Mouse (Mus musculus): Measurements from ENCODE around the gene Sart1. TPM values are rescaled to one million over a fixed set of nuclear protein-coding genes. Genes with fewer than 3 reads are reported as not detected.
"Not testable (repeated sequence)": the region's sequence is repeated elsewhere in the genome, so short reads cannot be mapped to it uniquely, and the experiment has no call there.

The Sart1 gene
- polyA plus RNA-seq, 1 experiment = 86.5 TPM

GRCm38 (mm10) chr19:5411961-5412360 lies 23.5 kb upstream of the Sart1 start:
- TF ChIP-seq POLR2A (IDR thresholded peaks at IDR 0.05; ENCODE audit: borderline replicate concordance, insufficient read depth, low read length) (no peak), CTCF (IDR thresholded peaks at IDR 0.05; ENCODE audit: borderline replicate concordance, insufficient read depth, low read depth, low read length) (no peak)
- 39% methylated on average over 5 of the region's 5 CpGs for WGBS
- no peak overlapping the region for H3K4me3 ChIP-seq (replicated peaks; ENCODE audit: insufficient read depth, low read depth, low read length)
- H3K4me1 ChIP-seq (ENCODE audit: control insufficient read depth, insufficient read depth, low read length) = no peaks in the 10 kb centered on the region
- H3K27ac ChIP-seq (ENCODE audit: insufficient read depth, low read length) = no peak overlapping the region
- DNase-seq = no peak
- H3K27me3 ChIP-seq (ENCODE audit: control insufficient read depth, insufficient read depth, low read length) = no peaks in the 10 kb centered on the region

- Histone ChIP-seq H3K4me1 (ENCODE audit: control insufficient read depth, insufficient read depth, low read length) (peaks cover 3% of the 10 kb centered on the region), H3K27me3 (ENCODE audit: control insufficient read depth, insufficient read depth, low read length) (no peaks in the 10 kb centered on the region), H3K27ac (ENCODE audit: insufficient read depth, low read length) (no peak overlapping the region), H3K4me3 (replicated peaks; ENCODE audit: insufficient read depth, low read depth, low read length) (no peak overlapping the region)
- WGBS = 93% methylated on average over 5 of the region's 5 CpGs
- DNase-seq = no peak
- TF ChIP-seq POLR2A (IDR thresholded peaks at IDR 0.05; ENCODE audit: borderline replicate concordance, insufficient read depth, low read length) = no peak
- TF ChIP-seq CTCF (IDR thresholded peaks at IDR 0.05; ENCODE audit: borderline replicate concordance, insufficient read depth, low read depth, low read length) = no peak
These were observed 22.1 kb upstream of the Sart1 start for GRCm38 (mm10) chr19:5410641-5411040.

GRCm38 (mm10) chr19:5409068-5409467 lies 20.6 kb upstream of the Sart1 start:
- peaks cover 3% of the 10 kb centered on the region for H3K4me1 ChIP-seq (ENCODE audit: control insufficient read depth, insufficient read depth, low read length)
- H3K27ac ChIP-seq (ENCODE audit: insufficient read depth, low read length) = no peak overlapping the region
- TF ChIP-seq CTCF (IDR thresholded peaks at IDR 0.05; ENCODE audit: borderline replicate concordance, insufficient read depth, low read depth, low read length) = no peak
- no peak for TF ChIP-seq POLR2A (IDR thresholded peaks at IDR 0.05; ENCODE audit: borderline replicate concordance, insufficient read depth, low read length)
- H3K27me3 ChIP-seq (ENCODE audit: control insufficient read depth, insufficient read depth, low read length) = no peaks in the 10 kb centered on the region
- no peak overlapping the region for H3K4me3 ChIP-seq (replicated peaks; ENCODE audit: insufficient read depth, low read depth, low read length)
- DNase-seq = no peak
- WGBS = 32% methylated on average over 5 of the region's 5 CpGs

DNA sequence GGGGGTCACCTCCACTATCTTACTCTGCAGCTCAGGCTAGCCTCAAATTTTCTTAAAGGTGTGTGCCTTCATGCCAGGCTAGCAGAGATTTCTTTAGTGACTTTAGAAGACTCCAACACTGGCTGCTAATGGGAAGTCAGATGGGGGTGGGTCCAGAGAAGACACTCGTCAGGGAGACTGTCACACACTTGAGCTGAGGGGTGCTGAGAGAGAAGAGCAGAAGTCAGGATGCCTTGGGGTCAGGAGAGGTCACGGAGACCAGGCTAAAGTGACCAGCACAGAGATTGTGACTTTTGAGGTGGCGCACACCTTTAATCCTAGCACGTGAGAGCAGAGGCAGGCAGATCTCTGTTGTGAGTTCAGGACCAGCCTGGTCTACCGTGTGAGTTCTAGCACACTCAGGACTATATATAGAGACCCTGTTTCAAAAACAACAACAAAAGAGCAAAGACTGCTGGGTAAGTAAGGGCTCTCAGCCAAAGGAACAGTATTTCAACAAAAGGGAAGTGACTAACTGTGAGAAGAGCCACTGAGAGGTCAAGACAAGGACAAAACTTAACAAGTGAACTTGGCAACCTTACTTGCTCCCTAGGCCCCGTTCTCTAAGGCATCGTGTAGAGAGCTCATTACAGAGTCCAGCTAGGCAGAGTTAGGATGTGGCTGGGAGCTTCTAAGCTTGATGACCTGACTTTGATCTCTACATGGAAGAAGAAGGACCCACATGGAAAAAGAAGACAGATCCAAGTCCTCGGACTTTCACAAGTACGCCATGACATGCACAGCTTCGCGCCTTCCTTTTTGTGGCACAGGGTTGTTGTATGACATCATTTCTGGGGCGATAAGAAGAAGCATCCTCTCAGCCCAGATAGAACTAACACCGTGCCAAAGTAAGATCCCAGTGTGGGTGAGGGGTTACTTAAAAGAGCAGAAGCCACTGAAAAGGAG lies 19.8 kb upstream of the Sart1 start:
- no peaks in the 10 kb centered on the region for H3K27me3 ChIP-seq (ENCODE audit: control insufficient read depth, insufficient read depth, low read length)
- no peak for DNase-seq
- H3K4me3 ChIP-seq (replicated peaks; ENCODE audit: insufficient read depth, low read depth, low read length) = no peak overlapping the region
- peak overlapping the region; percentile 64; the same call in 1 of the 2 replicates for H3K27ac ChIP-seq (ENCODE audit: insufficient read depth, low read length)
- no peak for TF ChIP-seq CTCF (IDR thresholded peaks at IDR 0.05; ENCODE audit: borderline replicate concordance, insufficient read depth, low read depth, low read length)
- TF ChIP-seq POLR2A (IDR thresholded peaks at IDR 0.05; ENCODE audit: borderline replicate concordance, insufficient read depth, low read length) = no peak
- 64% methylated on average over 13 of the region's 13 CpGs for WGBS
- peaks cover 3% of the 10 kb centered on the region for H3K4me1 ChIP-seq (ENCODE audit: control insufficient read depth, insufficient read depth, low read length)

GRCm38 (mm10) chr19:5407133-5407532 lies 18.6 kb upstream of the Sart1 start:
- peak overlapping the region; percentile 97 for H3K27ac ChIP-seq (ENCODE audit: insufficient read depth, low read length)
- no peaks in the 10 kb centered on the region for H3K27me3 ChIP-seq (ENCODE audit: control insufficient read depth, insufficient read depth, low read length)
- TF ChIP-seq CTCF (IDR thresholded peaks at IDR 0.05; ENCODE audit: borderline replicate concordance, insufficient read depth, low read depth, low read length) (peak; percentile 77), POLR2A (IDR thresholded peaks at IDR 0.05; ENCODE audit: borderline replicate concordance, insufficient read depth, low read length) (no peak)
- peaks cover 9% of the 10 kb centered on the region for H3K4me1 ChIP-seq (ENCODE audit: control insufficient read depth, insufficient read depth, low read length)
- peak overlapping the region; percentile 85 for H3K4me3 ChIP-seq (replicated peaks; ENCODE audit: insufficient read depth, low read depth, low read length)
- DNase-seq = peak; percentile 71 to 81
- WGBS = 2% methylated on average over 7 of the region's 7 CpGs

DNA sequence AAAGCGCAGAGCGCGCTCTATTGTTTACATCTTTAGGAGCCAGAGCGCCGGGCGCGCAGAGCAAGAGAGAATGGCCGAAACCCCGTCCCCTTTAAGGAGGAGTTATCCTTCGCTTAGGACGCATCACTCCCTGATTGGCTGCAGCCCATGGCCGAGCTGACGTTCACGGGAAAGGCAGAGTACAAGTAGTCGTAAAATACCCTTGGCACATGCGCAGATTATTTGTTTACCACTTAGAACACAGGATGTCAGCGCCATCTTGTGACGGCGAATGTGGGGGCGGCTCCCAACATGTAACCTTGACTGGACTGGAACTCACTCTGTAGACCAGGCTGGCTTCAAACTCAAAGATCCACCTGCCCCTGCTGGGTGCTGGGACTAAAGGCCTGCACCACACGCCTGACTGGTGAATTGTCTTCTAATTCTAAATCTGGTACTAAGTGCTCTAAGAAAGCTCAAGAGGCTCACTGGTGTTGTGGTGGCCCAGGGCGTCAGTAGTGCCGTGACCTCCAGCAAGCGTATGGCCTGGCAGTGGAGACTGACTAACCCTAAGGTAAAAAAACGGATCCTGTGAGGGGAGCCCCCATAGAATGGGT lies 18.1 kb upstream of the Sart1 start:
- not testable (repeated sequence) for H3K27me3 ChIP-seq (ENCODE audit: control insufficient read depth, insufficient read depth, low read length)
- Histone ChIP-seq H3K4me3 (replicated peaks; ENCODE audit: insufficient read depth, low read depth, low read length) (peak overlapping the region; percentile 85), H3K27ac (ENCODE audit: insufficient read depth, low read length) (peak overlapping the region; percentile 97), H3K4me1 (ENCODE audit: control insufficient read depth, insufficient read depth, low read length) (peaks cover 11% of the 10 kb centered on the region)
- peak; percentile 65 to 77 for DNase-seq
- TF ChIP-seq POLR2A (IDR thresholded peaks at IDR 0.05; ENCODE audit: borderline replicate concordance, insufficient read depth, low read length) = peak; percentile 70
- WGBS = 3% methylated on average over 25 of the region's 25 CpGs

DNA sequence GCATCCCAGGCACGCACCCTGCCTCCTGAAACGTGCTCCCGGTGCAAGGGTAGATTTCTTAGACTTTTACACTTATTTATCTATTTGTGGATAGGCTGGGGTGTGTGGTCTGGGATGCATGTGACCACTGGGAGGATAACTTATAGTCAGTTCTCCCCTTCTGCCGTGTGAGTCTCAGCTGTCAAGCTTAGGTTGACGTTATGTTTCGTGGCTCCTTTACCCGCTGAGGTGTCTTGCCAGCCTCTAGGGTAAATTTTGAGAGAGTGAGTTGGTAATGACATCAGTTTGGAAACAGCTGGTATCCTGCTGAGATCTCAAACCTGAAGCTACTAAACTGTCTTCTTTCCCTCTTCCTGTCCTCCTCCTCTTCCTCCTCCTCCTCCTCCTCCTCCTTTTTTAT lies 17.4 kb upstream of the Sart1 start:
- Histone ChIP-seq H3K27ac (ENCODE audit: insufficient read depth, low read length) (peak overlapping the region; percentile 51), H3K27me3 (ENCODE audit: control insufficient read depth, insufficient read depth, low read length) (no peaks in the 10 kb centered on the region), H3K4me3 (replicated peaks; ENCODE audit: insufficient read depth, low read depth, low read length) (peak overlapping the region; percentile 62), H3K4me1 (ENCODE audit: control insufficient read depth, insufficient read depth, low read length) (peaks cover 13% of the 10 kb centered on the region)
- no peak for DNase-seq
- no peak for TF ChIP-seq CTCF (IDR thresholded peaks at IDR 0.05; ENCODE audit: borderline replicate concordance, insufficient read depth, low read depth, low read length)
- TF ChIP-seq POLR2A (IDR thresholded peaks at IDR 0.05; ENCODE audit: borderline replicate concordance, insufficient read depth, low read length) = no peak
- WGBS = 11% methylated on average over 7 of the region's 7 CpGs

GRCm38 (mm10) chr19:5402293-5402692 lies 13.8 kb upstream of the Sart1 start, which contains the start of gene Tsga10ip:
Gene Tsga10ip (minus strand): TSS chr19:5402526.
- no peak within 1 kb of the TSS for H3K4me3 ChIP-seq (replicated peaks; ENCODE audit: insufficient read depth, low read depth, low read length)
- TF ChIP-seq POLR2A (IDR thresholded peaks at IDR 0.05; ENCODE audit: borderline replicate concordance, insufficient read depth, low read length) (no peak), CTCF (IDR thresholded peaks at IDR 0.05; ENCODE audit: borderline replicate concordance, insufficient read depth, low read depth, low read length) (no peak)
- WGBS = 29% methylated on average over 8 of the region's 8 CpGs

GRCm38 (mm10) chr19:5401073-5401472 lies 12.6 kb upstream of the Sart1 start:
- peaks cover 13% of the 10 kb centered on the region for H3K4me1 ChIP-seq (ENCODE audit: control insufficient read depth, insufficient read depth, low read length)
- H3K4me3 ChIP-seq (replicated peaks; ENCODE audit: insufficient read depth, low read depth, low read length); H3K27me3 ChIP-seq (ENCODE audit: control insufficient read depth, insufficient read depth, low read length); H3K27ac ChIP-seq (ENCODE audit: insufficient read depth, low read length); DNase-seq: not testable (repeated sequence)
- WGBS = 70% methylated on average over 4 of the region's 4 CpGs

More at GRCm38 (mm10) chr19:5402293-5402692, 13.8 kb upstream of the Sart1 start, which contains the start of gene Tsga10ip:
- Histone ChIP-seq H3K27me3 (ENCODE audit: control insufficient read depth, insufficient read depth, low read length) (no peaks in the 10 kb centered on the region), H3K27ac (ENCODE audit: insufficient read depth, low read length) (peak within 1 kb of the TSS; percentile 68; the same call in 1 of the 2 replicates), H3K4me1 (ENCODE audit: control insufficient read depth, insufficient read depth, low read length) (peaks cover 13% of the 10 kb centered on the region)
- peak; percentile 25 to 30 for DNase-seq

Data from cerebellum, adult 2 months (tissue).